Mouse (Mus musculus): Measurements from ENCODE around the gene Prr5l. TPM values are rescaled to one million over a fixed set of nuclear protein-coding genes. Genes with fewer than 3 reads are reported as not detected.
A peak's percentile ranks its signal among the peaks of the same experiment; 100 is the strongest.

The Prr5l gene
- polyA plus RNA-seq, 1 experiment from 2014 or later, result 8.5 TPM

DNA sequence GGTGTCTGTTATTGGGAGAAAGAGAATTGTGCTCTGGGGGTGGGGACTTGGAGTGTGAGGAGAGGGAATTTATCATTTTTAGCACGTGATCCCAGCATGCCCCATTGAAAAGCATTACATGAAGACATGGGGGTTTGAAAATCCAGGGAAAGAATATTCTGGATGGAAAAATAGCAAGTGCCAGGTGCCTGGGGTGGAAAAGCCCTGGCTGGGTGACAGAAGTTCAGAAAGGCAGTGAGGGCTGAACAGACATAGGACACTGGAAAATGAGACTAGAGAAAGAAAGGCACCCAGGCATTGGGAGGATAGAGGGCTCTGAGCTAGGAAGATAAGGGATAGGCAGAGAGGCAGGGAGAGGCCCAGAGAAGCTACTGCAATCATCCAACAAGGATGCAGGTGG, 62.0 kb downstream of the Prr5l start:
- DNase-seq (ENCODE audit: low spot score) (no peak), ATAC-seq (replicated peaks; ENCODE audit: low FRiP score) (no peak)
- 66% methylated on average over 1 of the region's 1 CpGs for WGBS
- Histone ChIP-seq H3K27ac (ENCODE audit: low read depth, low read length) (no peak overlapping the region), H3K9me3 (ENCODE audit: control insufficient read depth, low read length) (no peaks in the 10 kb centered on the region), H3K4me3 (ENCODE audit: low read depth, low read length) (no peak overlapping the region), H3K4me1 (replicated peaks; ENCODE audit: control insufficient read depth, insufficient read depth, low read length) (no peaks in the 10 kb centered on the region; the same call in 1 of the 2 replicates), H3K36me3 (ENCODE audit: control insufficient read depth, insufficient read depth, low read length) (no peaks in the 10 kb centered on the region), H3K27me3 (replicated peaks; ENCODE audit: control insufficient read depth, insufficient read depth, low read length) (no peaks in the 10 kb centered on the region), H3K4me2 (no peak overlapping the region), H3K9ac (ENCODE audit: low read depth, low read length) (no peak overlapping the region)

DNA sequence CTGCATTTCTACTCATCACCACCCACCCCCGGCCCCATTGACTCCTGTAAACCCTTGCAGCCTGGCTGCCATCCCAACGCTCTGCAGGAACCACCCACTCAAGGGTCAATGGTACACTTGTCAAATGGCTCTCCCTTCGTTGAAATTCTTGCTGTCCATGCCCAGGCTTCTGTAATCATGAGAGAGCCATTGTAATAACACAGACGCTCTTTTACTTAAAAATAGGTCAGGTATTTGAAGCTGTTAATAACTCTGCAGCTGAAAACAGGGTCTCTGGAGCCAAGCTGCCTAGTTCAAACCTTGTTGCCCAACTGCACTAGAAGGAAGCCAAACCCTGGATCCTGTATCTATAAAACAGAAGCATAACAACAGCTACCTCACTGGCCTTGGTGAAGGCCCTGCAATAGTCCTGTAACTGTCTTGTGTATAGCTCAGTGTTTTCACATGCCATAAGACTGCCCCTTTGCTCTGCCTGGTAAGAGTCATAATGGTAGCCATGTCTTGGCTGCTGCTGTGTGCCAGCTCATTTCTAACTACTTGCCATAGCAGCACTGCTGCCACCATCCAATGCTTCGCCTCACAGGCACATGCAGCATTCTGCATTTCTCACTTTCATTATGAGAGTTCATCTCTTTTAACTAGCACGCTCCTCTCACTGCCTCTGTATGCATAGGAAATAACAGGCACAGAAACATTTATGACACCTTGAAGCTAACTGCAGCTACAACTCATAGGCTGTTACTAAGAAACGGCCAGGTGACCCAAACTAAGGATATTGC, 63.7 kb downstream of the Prr5l start:
- no peak for ATAC-seq (replicated peaks; ENCODE audit: low FRiP score)
- H3K4me2 ChIP-seq, result no peak overlapping the region
- H3K36me3 ChIP-seq (ENCODE audit: control insufficient read depth, insufficient read depth, low read length), result no peaks in the 10 kb centered on the region
- no peaks in the 10 kb centered on the region for H3K9me3 ChIP-seq (ENCODE audit: control insufficient read depth, low read length)
- no peak overlapping the region for H3K27ac ChIP-seq (ENCODE audit: low read depth, low read length)
- H3K4me3 ChIP-seq (ENCODE audit: low read depth, low read length), result no peak overlapping the region
- H3K4me1 ChIP-seq (replicated peaks; ENCODE audit: control insufficient read depth, insufficient read depth, low read length), result no peaks in the 10 kb centered on the region; the same call in 1 of the 2 replicates
- H3K27me3 ChIP-seq (replicated peaks; ENCODE audit: control insufficient read depth, insufficient read depth, low read length), result no peaks in the 10 kb centered on the region
- 73% methylated on average over 7 of the region's 7 CpGs for WGBS
- no peak overlapping the region for H3K9ac ChIP-seq (ENCODE audit: low read depth, low read length)
- no peak for DNase-seq (ENCODE audit: low spot score)

DNA sequence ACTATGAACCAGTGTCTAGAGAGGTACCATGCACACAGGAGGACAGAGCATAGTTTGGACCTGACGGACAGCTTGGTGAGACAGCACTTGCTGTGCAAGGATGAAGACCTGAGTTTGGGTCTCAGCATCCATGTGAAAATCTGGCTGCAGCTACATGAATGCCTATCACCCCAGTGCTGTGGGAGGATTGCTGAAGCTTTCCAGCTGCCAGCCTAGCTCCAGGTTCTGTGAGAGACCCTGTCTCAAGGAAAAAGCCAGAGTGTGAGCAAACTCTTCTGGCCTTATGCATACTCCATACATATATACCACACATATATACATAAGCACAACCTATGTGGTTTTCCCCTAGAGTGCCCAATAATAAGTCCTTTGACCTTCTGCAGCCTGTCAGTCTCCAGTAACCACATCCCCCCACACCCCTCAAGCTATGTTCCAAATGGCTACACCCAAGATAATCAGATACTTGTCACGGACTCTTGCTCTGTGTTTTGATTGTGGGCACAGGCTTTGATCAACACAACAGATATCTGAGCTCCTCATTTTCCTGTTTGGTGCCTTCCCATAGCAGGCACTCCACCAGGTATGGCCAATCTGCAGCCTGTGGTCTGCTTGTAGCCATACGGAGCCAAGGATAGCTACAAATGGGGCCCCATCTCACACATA, 66.0 kb downstream of the Prr5l start:
- no peaks in the 10 kb centered on the region for H3K4me1 ChIP-seq (replicated peaks; ENCODE audit: control insufficient read depth, insufficient read depth, low read length)
- no peak overlapping the region for H3K9ac ChIP-seq (ENCODE audit: low read depth, low read length)
- 66% methylated on average over 3 of the region's 3 CpGs for WGBS
- H3K36me3 ChIP-seq (ENCODE audit: control insufficient read depth, insufficient read depth, low read length), result no peaks in the 10 kb centered on the region
- no peak overlapping the region for H3K4me2 ChIP-seq
- H3K27me3 ChIP-seq (replicated peaks; ENCODE audit: control insufficient read depth, insufficient read depth, low read length), result no peaks in the 10 kb centered on the region
- DNase-seq (ENCODE audit: low spot score), result no peak
- H3K9me3 ChIP-seq (ENCODE audit: control insufficient read depth, low read length), result no peaks in the 10 kb centered on the region
- H3K27ac ChIP-seq (ENCODE audit: low read depth, low read length), result no peak overlapping the region
- no peak for ATAC-seq (replicated peaks; ENCODE audit: low FRiP score)
- H3K4me3 ChIP-seq (ENCODE audit: low read depth, low read length), result no peak overlapping the region

DNA sequence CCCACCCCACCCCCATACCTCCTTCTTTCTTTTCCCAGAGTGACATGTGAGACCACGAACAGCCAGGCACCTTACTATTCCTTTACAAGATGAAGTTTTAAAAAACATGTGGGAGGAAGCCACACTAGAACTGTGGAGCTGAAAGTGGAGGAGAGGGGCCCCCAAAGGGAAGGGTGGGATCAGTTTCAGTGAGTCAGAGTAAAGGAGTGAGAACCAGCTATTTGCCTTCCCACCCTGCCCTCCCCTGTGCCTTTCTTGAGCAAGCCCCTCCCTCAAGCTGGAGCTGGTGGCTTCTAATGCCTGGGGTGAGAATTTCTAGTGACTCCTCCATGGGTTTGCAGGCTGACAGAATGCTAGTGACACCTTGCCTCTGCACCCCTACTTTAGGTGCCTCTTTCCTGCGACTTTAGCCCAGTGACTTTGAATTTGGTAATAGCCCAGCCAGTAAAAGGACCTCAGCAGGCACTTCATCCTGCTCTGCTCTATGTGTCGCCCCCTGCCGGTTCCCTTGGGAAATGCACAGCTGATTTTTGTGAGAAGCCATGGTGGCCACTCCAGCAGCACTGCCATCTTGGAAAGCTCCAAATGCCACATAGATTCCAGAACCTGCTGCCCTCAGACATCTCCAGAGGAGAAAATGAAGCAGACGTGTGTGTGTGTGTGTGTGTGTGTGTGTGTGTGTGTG, 67.4 kb downstream of the Prr5l start:
- H3K4me2 ChIP-seq, result no peak overlapping the region
- H3K4me1 ChIP-seq (replicated peaks; ENCODE audit: control insufficient read depth, insufficient read depth, low read length), result no peaks in the 10 kb centered on the region
- H3K36me3 ChIP-seq (ENCODE audit: control insufficient read depth, insufficient read depth, low read length), result no peaks in the 10 kb centered on the region
- 30% methylated on average over 5 of the region's 5 CpGs for WGBS
- H3K9ac ChIP-seq (ENCODE audit: low read depth, low read length), result no peak overlapping the region
- no peaks in the 10 kb centered on the region for H3K9me3 ChIP-seq (ENCODE audit: control insufficient read depth, low read length)
- DNase-seq (ENCODE audit: low spot score) (peak; percentile 54), ATAC-seq (replicated peaks; ENCODE audit: low FRiP score) (no peak)
- no peak overlapping the region for H3K27ac ChIP-seq (ENCODE audit: low read depth, low read length)
- H3K4me3 ChIP-seq (ENCODE audit: low read depth, low read length), result no peak overlapping the region
- no peaks in the 10 kb centered on the region for H3K27me3 ChIP-seq (replicated peaks; ENCODE audit: control insufficient read depth, insufficient read depth, low read length)

DNA sequence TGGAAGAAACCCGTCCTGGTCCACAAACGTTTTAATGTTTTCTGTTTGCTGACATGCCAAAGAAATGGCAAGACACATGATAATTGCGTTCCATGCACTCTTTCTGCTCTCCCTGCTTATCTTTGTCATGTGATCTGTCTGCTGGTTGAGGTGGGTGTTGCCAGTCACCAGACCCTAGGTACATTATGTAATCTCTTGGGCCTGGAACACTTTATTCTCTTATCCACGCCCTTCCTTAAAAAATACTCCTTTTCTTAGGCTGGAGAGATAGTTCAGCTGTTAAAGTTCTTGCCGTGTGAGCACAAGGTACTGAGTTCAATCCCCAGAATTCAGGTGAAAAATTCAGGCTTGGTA, 68.6 kb downstream of the Prr5l start:
- Histone ChIP-seq H3K4me2 (no peak overlapping the region), H3K27ac (ENCODE audit: low read depth, low read length) (no peak overlapping the region), H3K27me3 (replicated peaks; ENCODE audit: control insufficient read depth, insufficient read depth, low read length) (no peaks in the 10 kb centered on the region), H3K9ac (ENCODE audit: low read depth, low read length) (no peak overlapping the region), H3K4me3 (ENCODE audit: low read depth, low read length) (no peak overlapping the region), H3K4me1 (replicated peaks; ENCODE audit: control insufficient read depth, insufficient read depth, low read length) (no peaks in the 10 kb centered on the region), H3K9me3 (ENCODE audit: control insufficient read depth, low read length) (no peaks in the 10 kb centered on the region), H3K36me3 (ENCODE audit: control insufficient read depth, insufficient read depth, low read length) (no peaks in the 10 kb centered on the region)
- DNase-seq (ENCODE audit: low spot score) (no peak), ATAC-seq (replicated peaks; ENCODE audit: low FRiP score) (no peak)
- WGBS, result 63% methylated on average over 5 of the region's 5 CpGs

DNA sequence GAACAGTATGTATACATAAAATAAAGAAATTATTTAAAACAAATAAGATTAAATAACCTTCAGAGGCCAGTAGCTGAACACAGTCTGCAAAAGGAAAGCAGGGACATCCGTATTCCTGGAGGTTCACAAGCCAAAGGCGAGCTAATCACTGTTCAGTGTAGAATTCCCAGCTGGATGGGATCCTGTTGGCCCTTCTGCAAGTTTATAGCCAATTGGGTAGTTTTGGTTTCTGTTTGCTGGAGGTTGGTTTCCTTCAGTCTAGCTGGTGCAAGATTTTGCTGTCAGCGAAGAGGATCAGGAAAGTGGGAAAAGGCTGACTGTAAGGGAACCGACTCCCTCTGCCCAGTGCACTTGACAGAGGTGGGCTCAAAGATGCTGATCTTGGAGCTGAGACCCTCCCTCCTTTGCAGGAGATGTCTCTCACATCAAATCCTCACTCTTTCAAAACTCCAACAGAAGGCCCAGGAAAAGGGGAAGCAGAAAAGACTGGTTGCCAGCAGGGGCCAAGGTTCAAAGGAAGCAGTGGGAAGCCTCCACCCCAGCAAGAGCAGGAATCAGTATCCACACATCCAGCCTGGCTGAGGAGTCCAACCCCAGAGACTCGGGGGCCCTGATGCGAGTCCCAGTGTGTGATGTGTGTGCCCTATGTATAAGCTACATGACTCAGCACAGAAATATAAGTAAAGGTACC, 69.1 kb downstream of the Prr5l start:
- Histone ChIP-seq H3K9me3 (ENCODE audit: control insufficient read depth, low read length) (no peaks in the 10 kb centered on the region), H3K4me2 (no peak overlapping the region), H3K4me3 (ENCODE audit: low read depth, low read length) (no peak overlapping the region), H3K27ac (ENCODE audit: low read depth, low read length) (no peak overlapping the region), H3K27me3 (replicated peaks; ENCODE audit: control insufficient read depth, insufficient read depth, low read length) (no peaks in the 10 kb centered on the region), H3K36me3 (ENCODE audit: control insufficient read depth, insufficient read depth, low read length) (no peaks in the 10 kb centered on the region), H3K9ac (ENCODE audit: low read depth, low read length) (no peak overlapping the region), H3K4me1 (replicated peaks; ENCODE audit: control insufficient read depth, insufficient read depth, low read length) (no peaks in the 10 kb centered on the region)
- no peak for DNase-seq (ENCODE audit: low spot score)
- 62% methylated on average over 6 of the region's 6 CpGs for WGBS
- no peak for ATAC-seq (replicated peaks; ENCODE audit: low FRiP score)

DNA sequence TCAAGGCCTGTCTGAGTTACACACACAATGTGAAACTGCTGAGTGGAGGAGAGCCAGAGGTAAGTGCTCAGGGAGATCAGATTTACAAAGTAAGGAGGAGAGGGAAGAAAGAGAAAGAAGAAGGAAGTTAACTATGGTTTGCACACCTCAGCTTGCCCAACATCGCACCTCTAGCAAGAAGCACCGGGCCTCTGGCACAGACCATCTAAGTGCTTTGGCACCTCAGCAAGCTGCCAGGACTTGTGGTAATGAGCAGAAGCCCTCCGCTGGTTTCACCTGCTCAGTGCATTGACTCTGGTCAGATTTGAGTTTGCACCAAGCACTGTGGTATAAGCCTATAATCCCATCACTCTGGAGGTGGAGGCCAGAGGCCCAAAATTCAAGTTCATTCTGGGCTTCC, 70.9 kb downstream of the Prr5l start:
- Histone ChIP-seq H3K36me3 (ENCODE audit: control insufficient read depth, insufficient read depth, low read length) (no peaks in the 10 kb centered on the region), H3K4me3 (ENCODE audit: low read depth, low read length) (no peak overlapping the region), H3K9ac (ENCODE audit: low read depth, low read length) (no peak overlapping the region), H3K27ac (ENCODE audit: low read depth, low read length) (no peak overlapping the region), H3K4me2 (no peak overlapping the region), H3K4me1 (replicated peaks; ENCODE audit: control insufficient read depth, insufficient read depth, low read length) (no peaks in the 10 kb centered on the region), H3K9me3 (ENCODE audit: control insufficient read depth, low read length) (no peaks in the 10 kb centered on the region), H3K27me3 (replicated peaks; ENCODE audit: control insufficient read depth, insufficient read depth, low read length) (no peaks in the 10 kb centered on the region)
- ATAC-seq (replicated peaks; ENCODE audit: low FRiP score) (no peak), DNase-seq (ENCODE audit: low spot score) (no peak)
- 69% methylated on average over 3 of the region's 3 CpGs for WGBS

DNA sequence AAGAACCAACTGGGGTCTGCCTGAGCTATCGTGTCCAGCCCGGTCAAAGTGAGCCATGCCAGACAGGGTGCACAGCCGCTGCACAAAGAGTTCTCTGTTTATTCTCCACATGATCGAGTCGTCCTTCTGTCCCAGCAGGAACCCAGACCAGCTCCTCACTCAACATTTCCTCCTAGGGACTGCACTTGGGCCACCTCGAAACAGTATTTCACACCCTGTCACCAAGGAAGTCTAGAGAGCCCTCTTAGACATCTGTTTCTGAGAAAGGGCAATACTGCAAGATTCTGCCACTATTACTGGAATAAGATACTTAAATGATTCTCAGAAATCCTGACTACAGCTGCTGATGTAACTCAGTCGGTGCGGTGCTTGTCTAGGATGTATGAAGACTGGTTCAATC, 72.1 kb downstream of the Prr5l start:
- no peak for ATAC-seq (replicated peaks; ENCODE audit: low FRiP score)
- Histone ChIP-seq H3K27ac (ENCODE audit: low read depth, low read length) (no peak overlapping the region), H3K9ac (ENCODE audit: low read depth, low read length) (no peak overlapping the region), H3K4me2 (no peak overlapping the region), H3K27me3 (replicated peaks; ENCODE audit: control insufficient read depth, insufficient read depth, low read length) (no peaks in the 10 kb centered on the region), H3K4me3 (ENCODE audit: low read depth, low read length) (no peak overlapping the region), H3K9me3 (ENCODE audit: control insufficient read depth, low read length) (no peaks in the 10 kb centered on the region), H3K36me3 (ENCODE audit: control insufficient read depth, insufficient read depth, low read length) (no peaks in the 10 kb centered on the region), H3K4me1 (replicated peaks; ENCODE audit: control insufficient read depth, insufficient read depth, low read length) (no peaks in the 10 kb centered on the region)
- 67% methylated on average over 8 of the region's 8 CpGs for WGBS
- DNase-seq (ENCODE audit: low spot score), result no peak
